Mouse (Mus musculus) CH12.LX (cell line): ENCODE data around the gene Dek.

Experiments used
- CHD2 ChIP-seq: IDR thresholded peaks from 2 replicates; pipeline ENCODE4 v1.6.1; 2011; ENCODE audit warnings: low read length, improper control_type of control experiment
- CTCF ChIP-seq, 2 experiments: IDR thresholded peaks in 1 of 2; conservative IDR thresholded peaks in 1 of 2; 2 replicates each; pipeline ENCODE4 v1.5.1; 2011 to 2012; ENCODE audit warnings: low read depth in 2 of 2, low read length in 2 of 2, improper control_type of control experiment in 1 of 2, inconsistent platforms in 1 of 2, mild to moderate bottlenecking in 1 of 2, moderate library complexity in 1 of 2
- EP300 ChIP-seq: IDR thresholded peaks from 2 replicates; pipeline ENCODE4 v1.6.1; 2011; ENCODE audit warnings: low read length, improper control_type of control experiment
- IRF4 ChIP-seq: IDR thresholded peaks from 2 replicates; pipeline ENCODE4 v1.6.1; 2014; ENCODE audit warnings: low read depth, mild to moderate bottlenecking, inconsistent platforms, low read length, improper control_type of control experiment
- MAX ChIP-seq: IDR thresholded peaks from 2 replicates; pipeline ENCODE4 v1.6.1; 2011; ENCODE audit warnings: low read length, improper control_type of control experiment
- MAZ ChIP-seq: IDR thresholded peaks from 2 replicates; pipeline ENCODE4 v1.6.1; 2012; ENCODE audit warnings: low read depth, mild to moderate bottlenecking, inconsistent platforms, low read length, improper control_type of control experiment, moderate library complexity
- NRF1 ChIP-seq: IDR thresholded peaks from 2 replicates; pipeline ENCODE4 v1.6.1; 2014; ENCODE audit warnings: low read depth, mild to moderate bottlenecking, inconsistent platforms, low read length, improper control_type of control experiment, moderate library complexity
- POLR2A ChIP-seq: IDR thresholded peaks from 2 replicates; pipeline ENCODE4 v1.6.1; 2011; ENCODE audit warnings: low read depth, mild to moderate bottlenecking, improper control_type of control experiment, low read length
- POLR2AphosphoS2 ChIP-seq: IDR thresholded peaks from 2 replicates; pipeline ENCODE4 v1.6.1; 2011; ENCODE audit warnings: low read depth, low read length, improper control_type of control experiment
- SIN3A ChIP-seq: IDR thresholded peaks from 2 replicates; pipeline ENCODE4 v1.6.1; 2012; ENCODE audit warnings: low read length, improper control_type of control experiment, inconsistent platforms
- SMC3 ChIP-seq: IDR thresholded peaks from 2 replicates; pipeline ENCODE4 v1.6.1; 2011; ENCODE audit warnings: low read depth, low read length, improper control_type of control experiment
- TCF12 ChIP-seq: IDR thresholded peaks from 2 replicates; pipeline ENCODE4 v1.6.1; 2014; ENCODE audit warnings: low read depth, mild to moderate bottlenecking, inconsistent platforms, low read length, improper control_type of control experiment
- ZC3H11A ChIP-seq: IDR thresholded peaks from 2 replicates; pipeline ENCODE4 v1.6.1; 2012; ENCODE audit warnings: low read depth, mild to moderate bottlenecking, inconsistent platforms, low read length, improper control_type of control experiment

GRCm38 (mm10) chr13:47078799-47079198 lies 27.2 kb downstream of the Dek start:
- TF ChIP-seq POLR2A (no peak), CTCF (conservative IDR thresholded peaks at IDR 0.05 in 1 of 2, IDR thresholded peaks at IDR 0.05 in 1 of 2; ENCODE audit: low read depth in 2 of 2, low read length in 2 of 2) (peak in 1 of 2 experiments; percentile 57; a peak in 2 of 4 replicates), SIN3A (no peak), POLR2AphosphoS2 (no peak), NRF1 (no peak), IRF4 (no peak), ZC3H11A (no peak), EP300 (no peak), TCF12 (no peak), MAZ (no peak), SMC3 (peak; percentile 46), MAX (no peak), CHD2 (no peak)
